Mouse (Mus musculus): ENCODE measurements at regions not wholly inside any gene's neighbourhood (a gene's known extent, or its start where the extent isn't known, plus 50 kb on each side); places are given as distances from the start of the nearest gene placed in this dataset.

DNA sequence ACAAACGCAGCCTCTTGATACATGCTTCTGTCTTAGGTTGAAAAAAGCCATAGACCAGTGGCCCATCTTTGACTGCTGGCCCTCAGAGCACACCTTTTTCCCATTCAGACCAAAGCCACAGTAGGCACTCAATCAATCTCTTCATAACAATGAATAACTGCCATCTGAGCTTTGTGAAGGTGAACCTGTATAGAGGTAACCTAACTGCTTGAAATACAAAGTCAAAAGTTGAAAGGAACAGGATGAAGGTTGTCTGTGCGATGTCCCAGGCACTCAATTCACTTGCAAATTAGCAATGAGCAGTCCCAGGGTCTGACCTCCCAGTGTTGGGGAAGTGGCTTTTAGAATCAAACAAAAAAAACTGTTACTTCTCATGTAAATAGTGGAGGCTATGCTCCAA, 182.4 kb upstream of the Myo3a start:
- Histone ChIP-seq H3K27me3 (ENCODE audit: control insufficient read depth in 1 of 2, insufficient read depth in 2 of 2, low read length in 2 of 2) (no peaks in the 10 kb centered on the region), H3K4me1 (ENCODE audit: control insufficient read depth in 1 of 2, insufficient read depth in 2 of 2, low read length in 2 of 2) (no peaks in the 10 kb centered on the region), H3K27ac (ENCODE audit: control insufficient read depth, low read depth, low read length) (no peak overlapping the region), H3K4me3 (ENCODE audit: control insufficient read depth in 1 of 2, insufficient read depth in 1 of 2, low read depth in 2 of 2, low read length in 2 of 2) (no peak overlapping the region), H3K79me2 (ENCODE audit: control insufficient read depth, insufficient read depth, low read length, poor library complexity) (no peaks in the 10 kb centered on the region), H3K36me3 (ENCODE audit: control insufficient read depth in 1 of 2, insufficient read depth in 2 of 2, low read length in 2 of 2) (no peaks in the 10 kb centered on the region), H3K9me3 (replicated peaks; ENCODE audit: insufficient read depth, low read length) (no peaks in the 10 kb centered on the region), H3K9ac (ENCODE audit: control insufficient read depth, low read depth, low read length, poor library complexity, severe bottlenecking) (no peak overlapping the region)
- TF ChIP-seq MEF2A (IDR thresholded peaks at IDR 0.05; ENCODE audit: extremely low read depth, insufficient replicate concordance, low read depth, low read length, poor library complexity, severe bottlenecking) (no peak), MAFK (IDR thresholded peaks at IDR 0.05; ENCODE audit: borderline replicate concordance, low read depth, low read length) (no peak)
- DNase-seq (ENCODE audit: low read depth, low spot score): no peak

DNA sequence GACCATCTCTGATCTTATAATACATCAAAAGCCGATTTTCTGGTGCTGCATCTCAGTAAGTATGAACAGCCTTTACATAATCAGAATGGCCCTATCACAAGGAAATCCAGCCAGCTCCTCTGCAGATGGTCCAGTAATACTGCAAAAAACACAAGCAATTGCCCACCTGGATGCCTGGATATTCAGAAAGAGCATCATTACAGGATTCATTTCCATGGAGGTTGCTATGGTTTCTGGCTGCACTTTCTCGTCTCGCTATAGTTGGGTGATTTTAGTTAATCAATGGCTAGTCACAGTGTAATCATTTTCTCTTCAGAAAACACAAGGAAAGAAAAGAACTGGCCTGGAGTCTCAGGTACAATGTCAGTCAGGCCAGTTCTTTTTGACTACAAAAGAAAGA, 179.8 kb upstream of the Myo3a start:
- TF ChIP-seq ZNF384 (IDR thresholded peaks at IDR 0.05; ENCODE audit: low read depth, low read length): no peak
- no peak for TF ChIP-seq MYC (IDR thresholded peaks at IDR 0.05; ENCODE audit: low read depth, low read length)
- no peak for TF ChIP-seq BHLHE40 (IDR thresholded peaks at IDR 0.05; ENCODE audit: borderline replicate concordance, low read depth, low read length)
- no peak for TF ChIP-seq USF1 (IDR thresholded peaks at IDR 0.05; ENCODE audit: low read depth, low read length)
- TF ChIP-seq CTCF (IDR thresholded peaks at IDR 0.05 in 2 of 3, conservative IDR thresholded peaks at IDR 0.05 in 1 of 3; ENCODE audit: control insufficient read depth in 1 of 3, insufficient read depth in 1 of 3, low read depth in 2 of 3, low read length in 3 of 3, poor library complexity in 1 of 3, severe bottlenecking in 1 of 3): no peak
- TF ChIP-seq MAZ (IDR thresholded peaks at IDR 0.05; ENCODE audit: low read depth, low read length): no peak
- TF ChIP-seq UBTF (IDR thresholded peaks at IDR 0.05; ENCODE audit: borderline replicate concordance, insufficient read depth, low read depth, low read length): no peak
- TF ChIP-seq MAFK (IDR thresholded peaks at IDR 0.05; ENCODE audit: borderline replicate concordance, low read depth, low read length): no peak
- no peak for TF ChIP-seq MAX (IDR thresholded peaks at IDR 0.05; ENCODE audit: low read length)
- TF ChIP-seq ZKSCAN1 (IDR thresholded peaks at IDR 0.05; ENCODE audit: low read depth, low read length): no peak
- TF ChIP-seq POLR2AphosphoS2 (IDR thresholded peaks at IDR 0.05; ENCODE audit: low read length): no peak
- no peak for TF ChIP-seq TCF12 (IDR thresholded peaks at IDR 0.05; ENCODE audit: low read depth, low read length)
- TF ChIP-seq SMC3 (IDR thresholded peaks at IDR 0.05; ENCODE audit: low read depth, low read length): no peak
- no peak for TF ChIP-seq EP300 (IDR thresholded peaks at IDR 0.05; ENCODE audit: low read depth in 1 of 2, low read length in 2 of 2)
- Histone ChIP-seq H3K79me2 (ENCODE audit: control insufficient read depth, insufficient read depth, low read length, poor library complexity) (no peaks in the 10 kb centered on the region), H3K36me3 (ENCODE audit: control insufficient read depth in 1 of 2, insufficient read depth in 2 of 2, low read length in 2 of 2) (no peaks in the 10 kb centered on the region), H3K9me3 (replicated peaks; ENCODE audit: insufficient read depth, low read length) (no peaks in the 10 kb centered on the region), H3K27me3 (ENCODE audit: control insufficient read depth in 1 of 2, insufficient read depth in 2 of 2, low read length in 2 of 2) (no peaks in the 10 kb centered on the region), H3K9ac (ENCODE audit: control insufficient read depth, low read depth, low read length, poor library complexity, severe bottlenecking) (no peak overlapping the region), H3K4me1 (ENCODE audit: control insufficient read depth in 1 of 2, insufficient read depth in 2 of 2, low read length in 2 of 2) (no peaks in the 10 kb centered on the region), H3K27ac (ENCODE audit: control insufficient read depth, low read depth, low read length) (no peak overlapping the region), H3K4me3 (ENCODE audit: control insufficient read depth in 1 of 2, insufficient read depth in 1 of 2, low read depth in 2 of 2, low read length in 2 of 2) (no peak overlapping the region)
- no peak for DNase-seq (ENCODE audit: low read depth, low spot score)

DNA sequence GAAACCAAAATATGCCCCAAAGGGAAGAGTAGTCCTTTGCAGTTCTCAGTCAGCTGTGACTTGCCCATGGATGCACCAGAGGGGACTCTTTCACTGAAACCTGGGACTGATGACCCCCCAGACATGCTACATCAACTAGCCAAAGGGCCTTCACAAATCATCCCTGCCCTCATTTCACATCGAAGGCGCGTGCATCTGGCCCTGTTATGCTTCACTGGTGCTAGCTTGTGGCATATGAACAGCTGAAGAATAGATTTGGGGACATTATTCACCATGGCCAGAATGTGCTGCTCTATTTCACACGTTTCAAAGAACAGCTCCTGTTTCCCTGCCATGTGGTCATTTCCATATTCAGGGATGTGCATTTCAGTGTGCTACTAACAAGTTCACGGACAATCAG, 160.8 kb upstream of the Myo3a start:
- Histone ChIP-seq H3K9me3 (replicated peaks; ENCODE audit: insufficient read depth, low read length) (no peaks in the 10 kb centered on the region), H3K79me2 (ENCODE audit: control insufficient read depth, insufficient read depth, low read length, poor library complexity) (no peaks in the 10 kb centered on the region), H3K27me3 (ENCODE audit: control insufficient read depth in 1 of 2, insufficient read depth in 2 of 2, low read length in 2 of 2) (no peaks in the 10 kb centered on the region), H3K9ac (ENCODE audit: control insufficient read depth, low read depth, low read length, poor library complexity, severe bottlenecking) (no peak overlapping the region), H3K27ac (ENCODE audit: control insufficient read depth, low read depth, low read length) (no peak overlapping the region), H3K4me1 (ENCODE audit: control insufficient read depth in 1 of 2, insufficient read depth in 2 of 2, low read length in 2 of 2) (no peaks in the 10 kb centered on the region), H3K36me3 (ENCODE audit: control insufficient read depth in 1 of 2, insufficient read depth in 2 of 2, low read length in 2 of 2) (no peaks in the 10 kb centered on the region), H3K4me3 (ENCODE audit: control insufficient read depth in 1 of 2, insufficient read depth in 1 of 2, low read depth in 2 of 2, low read length in 2 of 2) (no peak overlapping the region)
- DNase-seq (ENCODE audit: low read depth, low spot score): no peak
- no peak for TF ChIP-seq UBTF (IDR thresholded peaks at IDR 0.05; ENCODE audit: borderline replicate concordance, insufficient read depth, low read depth, low read length)
- TF ChIP-seq ZMIZ1 (IDR thresholded peaks at IDR 0.05; ENCODE audit: low read depth, low read length): no peak
- no peak for TF ChIP-seq E2F4 (IDR thresholded peaks at IDR 0.05; ENCODE audit: borderline replicate concordance, low read depth, low read length)
- no peak for TF ChIP-seq MYB (IDR thresholded peaks at IDR 0.05; ENCODE audit: low read depth, low read length)
- TF ChIP-seq POLR2AphosphoS2 (IDR thresholded peaks at IDR 0.05; ENCODE audit: low read length): no peak
- no peak for TF ChIP-seq MAFK (IDR thresholded peaks at IDR 0.05; ENCODE audit: borderline replicate concordance, low read depth, low read length)
- TF ChIP-seq CHD1 (IDR thresholded peaks at IDR 0.05; ENCODE audit: low read depth, low read length): no peak
- no peak for TF ChIP-seq SMC3 (IDR thresholded peaks at IDR 0.05; ENCODE audit: low read depth, low read length)
- TF ChIP-seq EP300 (IDR thresholded peaks at IDR 0.05; ENCODE audit: low read depth in 1 of 2, low read length in 2 of 2): no peak
- no peak for TF ChIP-seq NRF1 (IDR thresholded peaks at IDR 0.05; ENCODE audit: insufficient read depth, low read depth, low read length, poor library complexity, severe bottlenecking)
- TF ChIP-seq KAT2A (conservative IDR thresholded peaks at IDR 0.05; ENCODE audit: low read depth, low read length): no peak
- TF ChIP-seq MAZ (IDR thresholded peaks at IDR 0.05; ENCODE audit: low read depth, low read length): no peak
- no peak for TF ChIP-seq NELFE (IDR thresholded peaks at IDR 0.05; ENCODE audit: low read depth, low read length)
- TF ChIP-seq ZKSCAN1 (IDR thresholded peaks at IDR 0.05; ENCODE audit: low read depth, low read length): no peak
- no peak for TF ChIP-seq MXI1 (IDR thresholded peaks at IDR 0.05; ENCODE audit: low read depth, low read length)
- TF ChIP-seq POLR2AphosphoS5 (IDR thresholded peaks at IDR 0.05; ENCODE audit: borderline replicate concordance, low read depth, low read length): no peak
- TF ChIP-seq RAD21 (IDR thresholded peaks at IDR 0.05; ENCODE audit: low read depth, low read length): no peak

Measured in MEL (cell line).